Mouse (Mus musculus) frontal cortex, postnatal 10 days (tissue): ENCODE measurements around the gene Sdhaf1.

ENCODE experiments used
- DNase-seq, 2 experiments: peaks; one replicate each; pipeline ENCODE4 v3.0.0; 2022; ENCODE audit warnings: low spot score in 2 of 2, mixed read lengths in 1 of 2

Sdhaf1 gene

GRCm38 (mm10) chr7:30293795-30294194, 29.9 kb downstream of the Sdhaf1 start:
- no peak for DNase-seq

- peak; percentile 81 to 86 for DNase-seq
Observed at GRCm38 (mm10) chr7:30291215-30292131, 32.2 kb downstream of the Sdhaf1 start, which contains the start of gene Clip3. Gene Clip3 (plus strand): TSS chr7:30291728.

GRCm38 (mm10) chr7:30289714-30290399, 33.8 kb downstream of the Sdhaf1 start:
- DNase-seq, result peak in 1 of 2 experiments; percentile 60

GRCm38 (mm10) chr7:30289071-30289713, 34.5 kb downstream of the Sdhaf1 start:
- no peak for DNase-seq

- no peak for DNase-seq
Observed at GRCm38 (mm10) chr7:30288046-30288445, 35.6 kb downstream of the Sdhaf1 start.

GRCm38 (mm10) chr7:30286701-30287410, 36.8 kb downstream of the Sdhaf1 start:
- no peak for DNase-seq

- DNase-seq, result no peak
Observed at GRCm38 (mm10) chr7:30282740-30283139, 41.0 kb downstream of the Sdhaf1 start.

- no peak for DNase-seq
Observed at GRCm38 (mm10) chr7:30281522-30281921, 42.2 kb downstream of the Sdhaf1 start.

- DNase-seq, result peak; percentile 85 to 87
Observed at GRCm38 (mm10) chr7:30280670-30281138, 43.0 kb downstream of the Sdhaf1 start.

GRCm38 (mm10) chr7:30279951-30280669, 43.6 kb downstream of the Sdhaf1 start, which contains the start of the genes Thap8 and Wdr62:
Gene Thap8 (plus strand): TSS chr7:30280094.
Gene Wdr62 (minus strand): TSS chr7:30280419.
- peak; percentile 79 to 89 for DNase-seq

- DNase-seq, result no peak
Observed at GRCm38 (mm10) chr7:30279536-30279935, 44.2 kb downstream of the Sdhaf1 start.

- DNase-seq, result no peak
Observed at GRCm38 (mm10) chr7:30278911-30279310, 44.8 kb downstream of the Sdhaf1 start.

GRCm38 (mm10) chr7:30274383-30274782, 49.3 kb downstream of the Sdhaf1 start:
- no peak for DNase-seq
